ENCODE assay signal across 12 mouse cellular contexts in the genomic region with DNA sequence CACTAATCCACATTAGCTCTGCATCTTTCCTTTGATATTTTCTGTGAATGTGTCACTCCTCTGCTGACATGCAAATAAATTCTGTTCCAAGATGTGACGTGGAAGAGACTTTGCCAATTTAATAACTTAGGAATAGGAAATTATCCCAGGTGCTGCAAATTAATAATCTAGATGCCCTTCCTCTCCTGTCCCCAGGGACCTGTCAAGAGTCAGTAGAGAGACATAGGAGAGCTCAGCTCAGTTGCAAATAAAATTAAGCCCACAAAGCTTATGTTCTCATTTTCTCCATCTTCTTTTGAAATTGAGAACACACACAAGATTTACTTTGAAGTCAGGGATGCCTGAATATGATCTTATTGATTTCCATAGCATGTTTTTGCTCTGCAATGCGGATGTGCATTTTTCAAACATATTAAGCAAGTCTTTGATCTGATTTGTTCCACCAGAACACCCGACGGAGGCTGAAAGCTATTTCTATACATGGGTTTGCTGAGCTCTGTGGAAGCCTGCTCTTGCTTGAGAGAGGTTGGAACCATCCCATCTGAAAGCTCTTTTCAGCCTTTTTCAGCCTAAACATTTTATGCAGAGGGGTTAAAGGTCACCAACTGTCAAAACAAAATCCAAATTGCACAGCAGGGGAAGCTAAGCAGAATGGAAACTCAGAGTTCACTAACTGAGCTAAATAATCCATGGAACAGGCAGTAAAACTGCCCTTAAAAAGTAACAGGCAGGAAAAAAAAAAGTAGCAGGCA. TPM values are rescaled to one million over a fixed set of nuclear protein-coding genes. Genes with fewer than 3 reads are reported as not detected.
DNase-seq lines count a peak whose midpoint lies in the region; ATAC-seq lines count a peak whose summit lies in the region.
"Had no signal": no experiment of that assay in that cellular context is flagged by ENCODE, and none has a peak within 500 bp of the region (broad histone marks: within the 10 kb centered on the region; RNA-seq: fewer than 3 reads in every experiment).

No protein-coding gene starts in this region.

- H3K4me2 ChIP-seq in hindbrain, embryonic 16.5 days (ENCODE audit: low read length), result no peak overlapping the region
- H3K4me2 ChIP-seq in midbrain, embryonic 12.5 days (replicated peaks), result no peak overlapping the region

- no peaks in the 10 kb centered on the region for H3K27me3 ChIP-seq in hindbrain, embryonic 10.5 days (ENCODE audit: insufficient read depth, poor library complexity, severe bottlenecking)
- H3K27me3 ChIP-seq in hindbrain, embryonic 16.5 days (replicated peaks; ENCODE audit: control insufficient read depth, insufficient read depth, low read length), result no peaks in the 10 kb centered on the region
- no peaks in the 10 kb centered on the region for H3K27me3 ChIP-seq in midbrain, embryonic 12.5 days

- WGBS in hindbrain, embryonic 10.5 days, result 13% methylated on average over 4 of the region's 4 CpGs
- WGBS in hindbrain, embryonic 16.5 days, result 17% methylated on average over 4 of the region's 4 CpGs
- 9% methylated on average over 4 of the region's 4 CpGs for WGBS in midbrain, embryonic 12.5 days

- peak overlapping the region; percentile 10 for H3K27ac ChIP-seq in hindbrain, embryonic 10.5 days
- H3K27ac ChIP-seq in hindbrain, embryonic 16.5 days (ENCODE audit: low read depth, low read length), result no peak overlapping the region
- 0 out of 2 replicates have a peak overlapping the region, but pooled peaks have one; percentile 25 for H3K27ac ChIP-seq in midbrain, embryonic 12.5 days (replicated peaks)

- ATAC-seq in hindbrain, embryonic 16.5 days, result no peak
- peak; percentile 68 for ATAC-seq in midbrain, embryonic 12.5 days (ENCODE audit: low FRiP score, low read depth)

- H3K9me3 ChIP-seq in hindbrain, embryonic 10.5 days, result no peaks in the 10 kb centered on the region
- H3K9me3 ChIP-seq in hindbrain, embryonic 16.5 days (ENCODE audit: control insufficient read depth, low read length), result no peaks in the 10 kb centered on the region
- H3K9me3 ChIP-seq in midbrain, embryonic 12.5 days, result no peaks in the 10 kb centered on the region

- no peaks in the 10 kb centered on the region for H3K36me3 ChIP-seq in hindbrain, embryonic 10.5 days
- no peaks in the 10 kb centered on the region for H3K36me3 ChIP-seq in hindbrain, embryonic 16.5 days (ENCODE audit: control insufficient read depth, insufficient read depth, low read length)
- H3K36me3 ChIP-seq in midbrain, embryonic 12.5 days, result no peaks in the 10 kb centered on the region

- peaks cover 19% of the 10 kb centered on the region for H3K4me1 ChIP-seq in hindbrain, embryonic 10.5 days (replicated peaks)
- H3K4me1 ChIP-seq in hindbrain, embryonic 16.5 days (ENCODE audit: control insufficient read depth, insufficient read depth, low read depth, low read length), result no peaks in the 10 kb centered on the region
- peaks cover 4% of the 10 kb centered on the region; the same call in 1 of the 2 replicates for H3K4me1 ChIP-seq in midbrain, embryonic 12.5 days

- intact Hi-C loops in gastrocnemius, postnatal 14 days (cut with DNase I; ENCODE audit: low total_unique reads), result no loop called here

- no peak overlapping the region for H3K4me3 ChIP-seq in hindbrain, embryonic 10.5 days
- no peak overlapping the region for H3K4me3 ChIP-seq in hindbrain, embryonic 16.5 days (ENCODE audit: low read length)
- no peak overlapping the region for H3K4me3 ChIP-seq in midbrain, embryonic 12.5 days

- peak; percentile 37 for DNase-seq in hindbrain, embryonic 10.5 days (ENCODE audit: low spot score)
- peak; percentile 3 for DNase-seq in brain, adult 2 months (ENCODE audit: low read depth, low spot score)
- DNase-seq in forelimb bud, embryonic 11.5 days (ENCODE audit: low read depth, low spot score), result peak; percentile 82
- DNase-seq in frontal cortex, postnatal 36 days (ENCODE audit: low spot score in 2 of 2), result no peak
- no peak for DNase-seq in gastrocnemius, postnatal 14 days
- no peak for DNase-seq in adrenal gland, postnatal 25 days
- DNase-seq: thymus, postnatal 14 days had no signal

- H3K9ac ChIP-seq in hindbrain, embryonic 16.5 days (ENCODE audit: low read depth, low read length), result no peak overlapping the region
- H3K9ac ChIP-seq in midbrain, embryonic 12.5 days (replicated peaks), result no peak overlapping the region

RNA-seq across cellular contexts. Expression of gene Prl, which starts 26.1 kb away (rescaled TPM):
- not detected in 2 replicates for polyA plus RNA-seq in hindbrain, embryonic 10.5 days (2016; fragmentation: Nextera tagmentation; extraction: Ambion mirVana)
- polyA plus RNA-seq in hindbrain, embryonic 16.5 days (2015; fragmentation: Nextera tagmentation; extraction: Ambion mirVana), result 0.18 and 0.36 TPM in 2 replicates
- polyA plus RNA-seq in midbrain, embryonic 12.5 days (2016; fragmentation: Nextera tagmentation; extraction: Ambion mirVana), result not detected in 2 replicates
- not detected for total RNA-seq in gastrocnemius, postnatal 14 days (2021)
- not detected in 2 replicates for total RNA-seq in adrenal gland, postnatal 25 days (2021)
- total RNA-seq: hematopoietic stem cell, adult 5-6 weeks; left cerebral cortex, postnatal 25 days; megakaryocyte, adult 5-6 weeks had no signal

Comparison
In these comparisons a context has a peak if more than half of its experiments do, and no peak if none do; other contexts are left out.
1. DNase-seq: peak in hindbrain, embryonic 10.5 days (single experiment), brain, adult 2 months (single experiment) and forelimb bud, embryonic 11.5 days (single experiment); none in frontal cortex, postnatal 36 days (0 of 2), gastrocnemius, postnatal 14 days (single experiment) and adrenal gland, postnatal 25 days (single experiment).